Mouse (Mus musculus) liver, embryonic 16.5 days (tissue): ENCODE measurements around the gene Mbd3l1. TPM values are rescaled to one million over a fixed set of nuclear protein-coding genes. Genes with fewer than 3 reads are reported as not detected.

Source experiments
- microRNA-seq: library from miRNA; unstranded; fragments of <30 nt; microRNA quantifications from one replicate; pipeline ENCODE4, GENCODE M21; 2016
- polyA plus RNA-seq: library from polyadenylated mRNA; unstranded; fragments of >200 nt; fragmentation: Nextera tagmentation; extraction: Ambion mirVana; gene quantifications from 2 replicates; pipeline ENCODE4 v1.2.1, GENCODE M21; 2015

The Mbd3l1 gene
- polyA plus RNA-seq, 1 experiment from 2014 or later = not detected

Small RNAs within 50 kb of the gene (microRNA-seq; reads per million reads assigned to microRNA genes)
- gene Gm22854 = not detected

Other genes with a start within 250 kb of the Mbd3l1 start
- 36.3 and 41.3 TPM in 2 replicates for gene Chordc1, start 186.2 kb upstream of the Mbd3l1 start, polyA plus RNA-seq
- 0.51 and 0.54 TPM in 2 replicates for gene Naalad2, start 75.4 kb upstream of the Mbd3l1 start, polyA plus RNA-seq
- gene Ubtfl1, start 73.9 kb upstream of the Mbd3l1 start, polyA plus RNA-seq = not detected in 2 replicates
- gene Mbd3l2, start 47.7 kb upstream of the Mbd3l1 start, polyA plus RNA-seq = not detected in 2 replicates
- gene Zfp558, start 91 bp upstream of the Mbd3l1 start, polyA plus RNA-seq = 0.49 and 0.51 TPM in 2 replicates
- gene Muc16, start 196.2 kb downstream of the Mbd3l1 start, polyA plus RNA-seq = 0.08 and 0.14 TPM in 2 replicates